Mouse (Mus musculus) left cerebral cortex, adult 11 months (tissue): ENCODE measurements around the gene Dtd1.
A peak's percentile ranks its signal among the peaks of the same experiment; 100 is the strongest.

Experiments
- DNase-seq: peaks from one replicate; pipeline ENCODE4 v3.0.0; 2022; ENCODE audit warnings: low spot score

Dtd1 gene

DNA sequence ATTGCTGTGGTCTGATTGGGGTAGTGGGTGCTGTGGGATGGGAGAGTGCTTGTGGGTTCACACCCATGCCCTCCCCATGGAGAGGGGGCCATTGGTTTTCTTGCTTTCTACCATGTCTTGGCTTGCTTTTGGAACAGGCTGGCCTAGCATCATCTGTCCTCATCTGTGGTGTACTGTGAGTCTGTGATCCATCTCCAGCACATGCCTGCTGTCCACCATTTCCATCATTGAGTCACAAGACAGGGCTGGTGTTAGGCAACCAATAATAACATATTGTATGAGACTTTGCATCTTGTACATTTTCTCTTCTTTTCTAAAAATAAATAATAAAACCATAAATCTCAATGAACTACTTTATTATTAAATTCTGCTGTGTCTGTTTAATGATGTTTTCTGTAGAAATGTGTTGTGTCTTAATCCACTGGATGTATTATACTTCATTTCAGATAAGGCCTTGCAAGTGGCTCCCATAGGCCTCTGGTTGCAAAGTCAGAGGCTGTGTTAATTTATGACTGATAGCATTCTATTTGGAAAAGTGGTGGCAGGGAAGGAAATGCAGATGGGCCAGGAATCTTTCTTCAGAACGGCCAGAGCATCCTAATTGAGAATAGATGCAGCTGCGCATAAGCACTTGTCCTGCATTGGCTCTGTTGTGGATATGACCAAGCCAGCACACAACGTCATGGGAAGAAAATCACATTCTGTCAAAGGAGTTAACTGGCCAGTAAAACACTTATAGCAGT is 168.8 kb downstream of the Dtd1 start:
- no peak for DNase-seq

DNA sequence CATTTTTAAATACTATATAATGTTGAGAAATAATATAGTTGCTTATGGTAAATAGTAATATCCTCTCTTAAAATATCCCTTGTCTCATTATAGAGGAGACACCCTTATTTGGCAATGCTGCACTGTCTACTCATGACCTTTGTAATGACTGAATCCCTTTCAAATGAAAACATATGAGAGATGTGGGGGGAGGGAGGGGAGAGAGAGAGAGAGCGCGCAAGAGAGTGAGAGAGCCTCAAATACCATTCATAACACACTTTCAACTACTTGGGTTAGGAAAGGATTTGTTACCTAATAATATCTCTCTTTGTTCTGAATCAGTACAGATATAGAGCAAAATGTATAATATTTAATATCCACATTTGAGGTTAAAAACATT is 169.4 kb downstream of the Dtd1 start:
- DNase-seq: no peak

DNA sequence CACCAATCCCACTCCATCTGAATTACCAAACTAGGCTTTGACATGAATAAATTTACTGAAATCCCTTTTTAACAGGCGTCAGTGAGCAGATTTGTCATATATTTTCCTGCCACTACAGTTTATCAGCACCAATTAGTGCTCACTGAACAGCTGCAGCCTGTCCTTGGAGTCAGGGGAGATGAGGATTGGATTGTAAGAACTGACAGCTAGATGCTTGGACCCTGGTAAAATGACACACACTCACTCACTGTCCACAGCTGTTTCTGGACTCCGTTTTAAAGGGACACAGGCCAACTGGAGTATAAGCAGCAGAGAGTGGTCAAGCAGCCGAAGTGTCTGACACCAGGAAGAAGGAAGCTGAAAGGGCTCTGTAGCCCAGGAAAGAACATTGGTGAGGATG is 169.9 kb downstream of the Dtd1 start:
- DNase-seq: no peak

DNA sequence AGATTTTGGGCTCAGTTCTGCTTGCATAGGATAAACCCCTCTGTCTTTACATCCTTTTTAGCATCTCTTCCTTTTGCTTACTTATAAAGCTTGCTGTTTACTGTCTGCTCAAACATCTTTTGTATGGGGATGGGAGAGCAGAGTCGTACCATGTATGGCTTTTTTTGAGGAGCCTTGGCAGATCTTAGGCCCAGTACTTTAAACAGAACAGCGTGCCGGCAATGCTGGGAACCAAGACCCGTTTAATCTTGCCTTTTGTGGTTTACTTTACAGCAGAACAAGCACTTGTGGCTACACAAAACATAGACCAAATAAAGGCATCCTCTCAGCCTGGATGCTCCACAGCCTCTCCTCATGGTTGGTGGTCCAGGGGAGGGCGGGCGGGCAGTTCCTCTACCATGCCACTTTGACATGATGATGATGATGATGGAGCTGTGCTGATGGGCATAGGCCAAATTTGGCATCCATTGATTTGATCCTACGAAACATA is 170.8 kb downstream of the Dtd1 start:
- DNase-seq: no peak

DNA sequence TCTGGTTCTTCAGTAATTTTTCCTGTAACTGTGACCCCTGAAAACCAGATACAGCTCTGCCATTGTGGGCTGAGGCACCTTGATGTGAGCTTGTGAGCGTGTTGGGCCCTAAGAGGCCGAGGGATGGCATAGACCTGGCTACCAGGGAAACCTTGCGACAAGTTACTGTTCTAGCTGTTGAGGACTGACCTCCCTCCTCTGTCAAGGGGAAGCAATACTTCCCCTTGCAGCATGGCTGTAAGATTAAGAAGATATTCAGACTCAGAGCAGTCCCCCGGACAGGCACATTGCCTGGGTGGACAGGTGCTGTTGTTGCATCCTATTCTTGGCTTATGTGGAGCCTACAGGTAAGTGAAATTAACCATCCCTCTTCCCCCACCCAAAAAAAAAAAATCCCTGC is 172.1 kb downstream of the Dtd1 start:
- no peak for DNase-seq

DNA sequence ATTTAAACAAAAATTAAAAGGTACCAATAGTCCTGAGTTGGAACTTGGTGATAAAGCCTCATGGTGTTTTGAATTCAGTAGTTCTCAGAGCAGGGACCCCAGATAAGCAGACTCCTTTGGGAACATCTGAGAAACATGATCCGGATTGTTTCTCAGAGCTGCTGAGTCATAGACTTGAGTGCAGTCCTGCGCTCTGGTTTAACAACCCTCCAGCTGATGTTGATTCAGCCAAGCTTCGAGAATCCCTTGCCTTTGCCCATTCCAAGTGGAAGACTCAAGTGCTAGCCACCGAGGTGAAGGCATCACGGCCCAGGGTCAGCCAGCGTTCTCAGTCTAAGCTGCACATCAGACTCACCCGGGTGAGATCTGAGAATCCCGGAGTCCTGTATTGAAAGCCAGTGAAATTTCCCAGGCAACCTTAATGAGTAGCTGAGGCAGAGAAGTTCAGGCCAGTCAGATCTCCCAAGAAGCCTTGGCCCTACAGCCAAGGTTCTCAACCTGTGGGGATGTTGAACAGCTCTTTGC is 175.0 kb downstream of the Dtd1 start:
- DNase-seq: no peak

DNA sequence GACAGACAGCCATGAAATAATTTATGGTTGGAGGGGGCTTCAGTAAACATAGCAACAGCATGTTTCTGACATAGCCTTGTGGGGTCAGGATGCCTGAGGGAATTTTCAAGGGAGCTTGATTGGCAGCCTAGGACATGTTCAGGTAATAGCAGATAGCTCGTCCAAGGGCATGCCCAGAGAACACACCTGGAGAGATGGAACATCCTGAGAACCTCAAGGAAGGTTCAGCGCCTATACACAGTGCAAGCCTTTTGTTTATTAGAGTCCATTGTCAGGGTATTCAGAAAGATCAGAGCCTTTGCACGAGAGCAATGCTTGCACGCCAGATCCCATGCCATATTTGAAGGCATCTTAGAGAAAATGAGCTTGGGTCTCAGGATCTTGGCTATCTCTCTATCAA is 175.9 kb downstream of the Dtd1 start:
- DNase-seq: no peak

DNA sequence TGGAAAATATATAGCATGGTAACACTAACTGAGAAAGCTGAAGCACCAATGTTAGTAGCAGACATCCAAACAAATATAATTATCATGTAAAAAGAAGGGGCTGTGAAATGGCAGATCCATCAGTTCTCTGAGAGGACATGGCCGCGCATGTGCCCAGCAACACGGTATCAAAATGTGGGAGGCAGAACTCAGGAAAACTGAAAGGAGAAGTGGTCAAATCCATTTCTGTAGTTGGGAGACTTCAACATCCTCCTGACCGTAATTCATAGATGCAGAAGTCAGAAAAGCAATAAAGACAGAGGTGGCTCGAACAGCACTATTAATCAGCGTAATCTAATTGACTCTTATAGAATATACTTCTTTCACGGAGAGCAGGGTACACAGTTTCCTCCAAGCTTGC is 179.6 kb downstream of the Dtd1 start:
- no peak for DNase-seq

DNA sequence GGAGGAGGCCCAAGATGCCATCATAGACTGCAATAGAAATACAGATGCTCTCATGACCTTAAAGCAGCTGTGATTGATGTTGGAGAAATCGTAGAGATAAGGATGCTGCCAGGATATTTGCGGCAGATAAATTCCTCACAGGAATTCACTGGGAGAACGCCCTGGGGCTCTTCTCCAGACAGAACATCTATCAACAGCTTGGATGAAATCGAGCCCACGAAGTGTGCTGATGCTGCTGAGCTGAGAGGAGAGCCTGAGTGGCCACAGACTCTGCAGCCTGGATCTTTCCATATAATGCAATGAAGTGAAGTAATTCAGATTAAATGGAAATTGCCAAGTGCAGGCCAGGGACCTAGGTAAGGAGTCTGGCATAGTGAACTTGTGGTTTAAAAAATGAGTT is 181.0 kb downstream of the Dtd1 start:
- DNase-seq: no peak

DNA sequence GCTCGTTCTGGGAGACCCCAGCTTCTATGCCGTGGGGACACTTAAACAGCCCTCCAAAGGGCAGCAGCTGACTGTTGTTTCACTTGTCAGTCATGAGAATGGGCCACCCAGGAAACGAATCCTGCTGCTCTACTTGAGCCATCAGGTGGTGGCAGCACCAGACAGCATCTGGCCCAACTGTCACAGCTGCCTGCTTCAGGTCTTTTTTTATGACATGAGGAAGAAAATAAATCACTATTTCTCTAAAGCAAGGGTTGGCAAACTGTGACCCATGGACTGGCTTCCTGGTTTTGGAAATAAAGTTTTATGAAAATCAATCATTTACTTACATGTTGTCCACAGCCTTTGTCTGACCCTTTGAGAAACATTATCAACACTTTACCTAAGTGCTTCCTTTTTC is 182.2 kb downstream of the Dtd1 start:
- DNase-seq: no peak

DNA sequence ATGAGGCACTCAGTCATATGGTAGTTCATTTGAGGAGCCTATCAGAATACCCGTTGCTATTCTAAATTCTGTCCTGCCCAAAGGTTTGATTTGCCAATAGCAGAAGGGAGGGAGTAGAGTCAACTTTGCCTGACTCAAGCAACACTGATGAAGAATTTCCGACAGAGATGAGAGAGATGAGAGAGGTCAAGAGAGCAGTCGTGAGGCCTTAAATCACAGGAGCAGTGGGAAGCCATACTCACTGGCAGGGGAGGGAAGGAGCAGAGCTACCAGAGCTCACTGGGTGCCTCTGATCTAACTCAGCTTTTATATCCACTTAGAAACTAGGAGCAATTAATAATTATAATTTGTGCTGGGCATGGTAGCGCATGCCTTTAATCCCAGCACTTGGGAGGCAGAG is 182.8 kb downstream of the Dtd1 start:
- DNase-seq: no peak

DNA sequence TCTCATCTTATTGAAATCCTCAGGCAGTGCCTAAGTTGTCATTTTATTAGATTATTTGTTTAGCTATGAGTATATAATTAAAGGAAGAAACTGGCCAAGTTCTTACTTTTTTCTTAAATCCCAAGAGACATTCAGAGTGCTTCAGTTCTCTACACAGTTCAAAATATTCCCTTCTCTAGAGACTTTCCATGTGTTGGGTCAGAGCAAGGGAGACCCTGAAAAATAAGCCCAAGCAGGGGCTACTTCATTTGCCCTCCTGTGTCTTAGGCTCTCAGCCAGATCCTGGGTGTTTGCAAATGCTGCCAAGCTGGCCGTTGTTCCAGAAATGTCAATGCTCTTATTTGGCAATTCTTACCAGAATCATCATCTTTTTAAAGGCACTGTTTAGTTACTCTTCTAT is 183.5 kb downstream of the Dtd1 start:
- no peak for DNase-seq

DNA sequence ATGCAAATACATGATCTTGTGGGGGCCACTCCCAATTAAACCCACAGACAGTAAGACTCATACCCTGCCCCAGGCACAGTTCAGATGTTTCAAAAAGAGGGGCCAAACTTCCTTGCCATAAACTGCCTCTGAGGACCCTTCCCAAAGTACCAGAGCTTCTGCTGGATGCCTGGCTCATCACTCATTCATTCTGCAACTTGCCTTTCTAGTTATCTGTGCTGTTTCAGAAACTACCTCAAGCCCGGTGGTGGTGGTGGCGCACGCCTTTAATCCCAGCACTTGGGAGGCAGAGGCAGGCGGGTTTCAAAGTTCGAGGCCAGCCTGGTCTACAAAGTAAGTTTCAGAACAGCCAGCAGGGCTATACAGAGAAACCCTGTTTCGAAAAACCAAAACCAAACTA is 184.1 kb downstream of the Dtd1 start:
- no peak for DNase-seq

DNA sequence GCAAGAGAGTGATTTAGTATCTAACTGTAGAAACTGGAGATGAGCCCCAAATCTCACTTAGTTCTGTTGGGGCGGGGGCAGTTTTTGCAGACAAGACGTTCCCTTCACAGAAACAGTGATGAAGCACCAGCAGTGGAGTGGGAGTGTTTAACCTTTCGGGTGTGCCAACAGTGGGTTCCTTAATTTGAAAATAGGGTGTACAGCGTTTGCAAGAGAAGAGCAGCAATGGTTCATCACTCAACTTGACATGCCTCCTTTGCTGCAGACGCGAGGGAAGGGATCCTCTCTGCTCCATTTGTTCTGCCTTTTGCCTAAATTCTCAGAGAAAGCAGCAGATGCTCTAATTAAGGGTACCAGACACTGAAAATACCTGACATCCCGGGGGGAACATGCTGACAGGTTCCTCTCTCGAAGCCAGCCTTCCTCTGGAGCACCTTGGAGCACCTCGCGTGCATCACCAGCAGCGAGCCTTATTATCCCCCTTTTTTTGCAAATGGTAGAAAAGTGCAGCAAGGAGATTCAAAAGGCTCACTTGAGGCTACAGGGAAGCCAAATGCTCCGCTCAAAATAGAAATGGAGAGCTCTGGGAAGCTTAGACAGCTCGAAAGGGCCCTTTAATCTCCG is 192.1 kb downstream of the Dtd1 start:
- peak; percentile 18 for DNase-seq

DNA sequence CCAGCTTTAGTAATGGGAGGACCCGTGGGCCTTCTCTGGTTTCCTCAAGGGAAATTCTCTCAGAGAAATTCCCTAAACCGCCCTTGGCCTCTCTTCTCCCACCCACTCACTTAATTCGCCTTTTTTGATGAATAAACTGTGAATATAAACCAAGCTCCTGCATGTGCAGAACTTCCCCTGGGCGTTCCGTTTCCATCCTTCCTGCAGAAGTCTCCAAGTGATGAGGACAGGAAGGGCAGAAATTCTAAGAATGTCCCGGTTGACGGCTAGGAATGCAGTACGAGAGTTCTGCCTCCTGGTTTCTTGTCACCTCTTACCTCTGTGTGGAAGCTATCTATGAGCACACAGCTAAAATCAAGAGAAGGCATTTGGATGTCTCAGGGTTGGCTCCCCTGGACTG is 197.8 kb downstream of the Dtd1 start:
- DNase-seq: no peak

DNA sequence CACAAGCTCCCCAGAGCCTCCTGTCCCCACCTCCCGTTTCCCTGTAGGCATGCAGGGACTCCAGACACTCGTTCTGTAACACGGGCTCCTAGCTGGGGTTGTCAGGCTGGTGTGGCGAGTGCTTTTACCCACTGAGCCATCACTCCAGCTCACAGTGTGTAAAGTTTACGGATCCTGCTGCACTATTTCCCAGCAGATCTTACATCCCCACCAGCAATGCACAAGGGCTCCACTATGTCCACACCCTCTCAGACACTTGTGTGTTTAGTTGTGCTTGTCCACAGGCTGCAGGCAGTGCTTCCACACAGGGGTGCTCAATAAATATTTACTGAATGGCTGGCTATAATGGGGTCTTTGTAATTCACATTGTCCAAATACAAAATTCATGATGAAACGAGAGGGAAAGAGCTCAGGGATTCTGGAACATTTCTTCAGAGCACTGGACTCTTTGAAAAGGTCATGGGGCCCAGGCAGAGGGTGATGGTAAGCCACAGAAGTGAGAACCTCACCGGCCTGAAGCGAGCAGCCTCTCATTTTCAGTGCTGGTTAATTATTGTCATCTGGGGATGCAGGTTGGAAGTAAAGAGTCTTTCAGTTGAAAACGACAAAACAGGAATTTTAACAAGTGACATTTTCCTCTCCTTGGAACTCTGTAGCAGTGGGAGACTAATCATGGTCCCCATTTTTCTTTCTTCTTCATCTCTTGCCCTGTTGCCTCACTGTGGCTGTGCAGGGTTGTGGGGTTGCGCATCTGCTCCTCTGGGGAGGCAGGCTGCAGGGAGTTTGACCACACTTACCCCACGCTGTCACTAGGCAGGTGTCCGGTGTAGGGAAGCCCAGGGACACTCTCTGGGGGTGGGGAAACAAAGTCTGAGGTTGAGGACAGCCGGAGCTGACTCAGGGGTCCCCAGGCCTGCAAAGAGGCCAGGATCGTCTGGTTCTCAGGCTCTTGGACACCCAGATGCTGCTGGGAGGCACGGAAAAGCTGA is 208.4 kb downstream of the Dtd1 start:
- no peak for DNase-seq
